Mouse (Mus musculus): ENCODE data around the gene Plxna2. TPM values are rescaled to one million over a fixed set of nuclear protein-coding genes. Genes with fewer than 3 reads are reported as not detected.
A peak's percentile ranks its signal among the peaks of the same experiment; 100 is the strongest.

Plxna2 gene
- polyA plus RNA-seq, 1 experiment from 2014 or later: 19.0 TPM

DNA sequence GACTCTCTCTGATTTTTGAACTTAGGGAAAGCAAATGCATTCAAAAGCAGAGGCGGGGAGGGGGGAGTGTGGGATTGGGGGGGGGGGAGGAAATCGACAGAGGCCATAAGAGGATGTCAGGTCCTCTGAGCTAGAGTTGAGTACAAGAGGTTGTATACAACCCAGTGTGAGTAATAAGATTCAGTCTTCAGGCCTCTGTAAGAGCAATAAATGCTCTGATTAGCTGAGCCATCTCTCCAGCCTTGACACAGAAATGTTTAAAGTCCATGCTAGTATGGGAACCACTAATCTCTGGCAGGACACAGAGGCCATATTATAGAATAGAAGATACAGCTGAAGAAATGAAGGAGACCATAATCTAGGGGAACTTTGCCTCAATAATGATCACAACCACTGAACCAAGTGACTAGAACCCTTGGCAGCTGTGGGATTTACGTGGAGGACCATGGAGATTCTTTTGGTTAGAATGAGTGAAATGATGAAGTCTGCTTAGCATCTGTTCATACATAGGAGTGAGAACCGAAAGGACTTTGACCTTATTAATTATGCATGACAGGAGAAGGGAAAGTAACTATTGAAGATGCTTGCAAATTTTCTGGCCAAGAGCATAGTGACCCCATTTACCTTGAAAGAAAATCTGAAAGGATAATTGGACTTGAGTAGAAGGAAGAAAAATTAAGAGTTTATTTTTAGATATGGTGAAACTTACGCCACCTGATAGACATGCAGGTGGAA is 158.7 kb downstream of the Plxna2 start:
- H3K9ac ChIP-seq (ENCODE audit: low read length): no peak overlapping the region
- no peaks in the 10 kb centered on the region for H3K36me3 ChIP-seq (ENCODE audit: control insufficient read depth, insufficient read depth, low read length)
- no peaks in the 10 kb centered on the region for H3K9me3 ChIP-seq (ENCODE audit: control insufficient read depth, low read length)
- no peak overlapping the region for H3K4me2 ChIP-seq (ENCODE audit: low read depth, low read length, severe bottlenecking)
- DNase-seq (ENCODE audit: low spot score) (no peak), ATAC-seq (replicated peaks; ENCODE audit: low FRiP score) (no peak)
- no peaks in the 10 kb centered on the region for H3K4me1 ChIP-seq (replicated peaks; ENCODE audit: control insufficient read depth, insufficient read depth, low read length)
- no peaks in the 10 kb centered on the region for H3K27me3 ChIP-seq (ENCODE audit: control insufficient read depth, insufficient read depth, low read length)
- H3K4me3 ChIP-seq (ENCODE audit: low read depth, low read length): no peak overlapping the region
- H3K27ac ChIP-seq (ENCODE audit: low read depth, low read length): no peak overlapping the region
- 76% methylated on average over 5 of the region's 5 CpGs for WGBS

DNA sequence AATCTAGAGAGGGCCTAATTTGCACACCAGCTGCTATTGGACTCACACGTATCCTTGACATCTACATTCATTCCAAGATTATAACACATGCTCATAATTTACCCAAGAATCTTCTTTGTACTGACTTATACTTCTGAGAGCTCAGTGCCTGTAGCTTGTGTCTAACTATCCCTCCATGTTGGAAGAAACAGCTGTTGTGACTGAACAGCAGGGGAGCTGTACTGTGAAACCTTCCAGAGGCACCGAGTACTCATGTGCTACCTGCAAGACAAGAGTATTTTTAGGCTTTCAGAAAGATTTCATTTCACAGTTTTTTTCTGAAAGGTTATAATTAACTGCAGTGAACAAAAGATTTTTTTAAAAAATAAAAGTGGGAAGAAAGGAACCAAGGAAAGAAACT is 159.6 kb downstream of the Plxna2 start:
- Histone ChIP-seq H3K9ac (ENCODE audit: low read length) (no peak overlapping the region), H3K4me1 (replicated peaks; ENCODE audit: control insufficient read depth, insufficient read depth, low read length) (no peaks in the 10 kb centered on the region), H3K4me2 (ENCODE audit: low read depth, low read length, severe bottlenecking) (no peak overlapping the region), H3K36me3 (ENCODE audit: control insufficient read depth, insufficient read depth, low read length) (no peaks in the 10 kb centered on the region), H3K27ac (ENCODE audit: low read depth, low read length) (no peak overlapping the region), H3K9me3 (ENCODE audit: control insufficient read depth, low read length) (no peaks in the 10 kb centered on the region), H3K27me3 (ENCODE audit: control insufficient read depth, insufficient read depth, low read length) (no peaks in the 10 kb centered on the region), H3K4me3 (ENCODE audit: low read depth, low read length) (no peak overlapping the region)
- DNase-seq (ENCODE audit: low spot score): no peak
- 87% methylated on average over 2 of the region's 2 CpGs for WGBS
- no peak for ATAC-seq (replicated peaks; ENCODE audit: low FRiP score)

- no peak overlapping the region for H3K4me3 ChIP-seq (ENCODE audit: low read depth, low read length)
- H3K4me1 ChIP-seq (replicated peaks; ENCODE audit: control insufficient read depth, insufficient read depth, low read length): no peaks in the 10 kb centered on the region
- no peaks in the 10 kb centered on the region for H3K27me3 ChIP-seq (ENCODE audit: control insufficient read depth, insufficient read depth, low read length)
- no peak overlapping the region for H3K9ac ChIP-seq (ENCODE audit: low read length)
- no peak overlapping the region for H3K27ac ChIP-seq (ENCODE audit: low read depth, low read length)
- no peak for DNase-seq (ENCODE audit: low spot score)
- H3K9me3 ChIP-seq (ENCODE audit: control insufficient read depth, low read length): no peaks in the 10 kb centered on the region
- 90% methylated on average over 3 of the region's 3 CpGs for WGBS
- no peak overlapping the region for H3K4me2 ChIP-seq (ENCODE audit: low read depth, low read length, severe bottlenecking)
- no peak for ATAC-seq (replicated peaks; ENCODE audit: low FRiP score)
- no peaks in the 10 kb centered on the region for H3K36me3 ChIP-seq (ENCODE audit: control insufficient read depth, insufficient read depth, low read length)
Measured at GRCm38 (mm10) chr1:194780392-194780791, 162.4 kb downstream of the Plxna2 start.

GRCm38 (mm10) chr1:194780794-194781390 is 162.9 kb downstream of the Plxna2 start:
- Histone ChIP-seq H3K27me3 (ENCODE audit: control insufficient read depth, insufficient read depth, low read length) (no peaks in the 10 kb centered on the region), H3K4me3 (ENCODE audit: low read depth, low read length) (no peak overlapping the region), H3K4me2 (ENCODE audit: low read depth, low read length, severe bottlenecking) (no peak overlapping the region), H3K27ac (ENCODE audit: low read depth, low read length) (no peak overlapping the region), H3K9ac (ENCODE audit: low read length) (no peak overlapping the region), H3K4me1 (replicated peaks; ENCODE audit: control insufficient read depth, insufficient read depth, low read length) (no peaks in the 10 kb centered on the region), H3K36me3 (ENCODE audit: control insufficient read depth, insufficient read depth, low read length) (no peaks in the 10 kb centered on the region), H3K9me3 (ENCODE audit: control insufficient read depth, low read length) (no peaks in the 10 kb centered on the region)
- ATAC-seq (replicated peaks; ENCODE audit: low FRiP score): no peak
- WGBS: 67% methylated on average over 5 of the region's 5 CpGs
- no peak for DNase-seq (ENCODE audit: low spot score)

GRCm38 (mm10) chr1:194781556-194781955 is 163.5 kb downstream of the Plxna2 start:
- Histone ChIP-seq H3K36me3 (ENCODE audit: control insufficient read depth, insufficient read depth, low read length) (no peaks in the 10 kb centered on the region), H3K9me3 (ENCODE audit: control insufficient read depth, low read length) (no peaks in the 10 kb centered on the region), H3K4me3 (ENCODE audit: low read depth, low read length) (no peak overlapping the region), H3K27me3 (ENCODE audit: control insufficient read depth, insufficient read depth, low read length) (no peaks in the 10 kb centered on the region), H3K4me2 (ENCODE audit: low read depth, low read length, severe bottlenecking) (no peak overlapping the region), H3K9ac (ENCODE audit: low read length) (no peak overlapping the region), H3K27ac (ENCODE audit: low read depth, low read length) (no peak overlapping the region), H3K4me1 (replicated peaks; ENCODE audit: control insufficient read depth, insufficient read depth, low read length) (no peaks in the 10 kb centered on the region)
- 93% methylated on average over 1 of the region's 1 CpGs for WGBS
- ATAC-seq (replicated peaks; ENCODE audit: low FRiP score) (no peak), DNase-seq (ENCODE audit: low spot score) (no peak)

DNA sequence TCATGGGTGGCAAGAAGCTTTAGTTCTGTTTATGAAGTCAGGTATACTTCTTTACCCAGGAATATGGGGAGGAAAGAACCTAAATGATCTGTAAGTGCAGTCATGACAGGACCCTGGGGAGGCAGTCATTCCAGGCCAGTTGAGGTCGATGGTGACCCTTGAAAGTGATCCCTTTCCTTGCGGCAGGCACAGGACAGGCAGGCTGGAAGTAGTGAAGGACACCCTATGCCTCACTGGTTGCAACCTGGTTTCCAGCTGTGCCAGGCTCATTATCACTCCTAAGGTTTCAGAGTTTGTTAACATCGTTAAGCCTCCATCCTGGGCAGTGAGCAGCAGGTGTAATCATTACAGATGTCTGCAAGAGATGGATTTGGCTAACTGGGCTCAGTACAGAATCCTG is 164.3 kb downstream of the Plxna2 start:
- no peak overlapping the region for H3K4me2 ChIP-seq (ENCODE audit: low read depth, low read length, severe bottlenecking)
- WGBS: 37% methylated on average over 3 of the region's 3 CpGs
- no peak overlapping the region for H3K9ac ChIP-seq (ENCODE audit: low read length)
- ATAC-seq (replicated peaks; ENCODE audit: low FRiP score) (no peak), DNase-seq (ENCODE audit: low spot score) (no peak)
- no peaks in the 10 kb centered on the region for H3K9me3 ChIP-seq (ENCODE audit: control insufficient read depth, low read length)
- H3K36me3 ChIP-seq (ENCODE audit: control insufficient read depth, insufficient read depth, low read length): no peaks in the 10 kb centered on the region
- H3K4me1 ChIP-seq (replicated peaks; ENCODE audit: control insufficient read depth, insufficient read depth, low read length): no peaks in the 10 kb centered on the region
- no peak overlapping the region for H3K27ac ChIP-seq (ENCODE audit: low read depth, low read length)
- H3K27me3 ChIP-seq (ENCODE audit: control insufficient read depth, insufficient read depth, low read length): no peaks in the 10 kb centered on the region
- H3K4me3 ChIP-seq (ENCODE audit: low read depth, low read length): no peak overlapping the region

DNA sequence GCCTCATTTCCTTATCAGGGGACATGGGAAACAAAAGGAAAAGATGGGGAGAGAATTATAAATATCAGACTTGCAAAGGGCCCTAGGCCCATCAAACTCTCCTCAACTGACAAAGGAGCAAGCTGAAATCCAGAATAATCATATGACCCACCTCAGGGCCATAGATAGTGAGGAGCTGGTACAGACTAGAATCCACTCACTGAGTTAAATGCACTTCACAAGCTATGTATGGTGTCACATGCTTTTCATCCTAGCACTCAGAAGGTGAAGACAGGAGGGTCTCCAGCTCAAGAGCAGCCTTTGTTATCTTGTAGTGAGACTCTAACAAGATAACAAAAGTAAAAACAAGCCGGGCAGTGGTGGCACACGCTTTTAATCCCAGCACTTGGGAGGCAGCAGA is 169.6 kb downstream of the Plxna2 start:
- WGBS: 86% methylated on average over 2 of the region's 2 CpGs

DNA sequence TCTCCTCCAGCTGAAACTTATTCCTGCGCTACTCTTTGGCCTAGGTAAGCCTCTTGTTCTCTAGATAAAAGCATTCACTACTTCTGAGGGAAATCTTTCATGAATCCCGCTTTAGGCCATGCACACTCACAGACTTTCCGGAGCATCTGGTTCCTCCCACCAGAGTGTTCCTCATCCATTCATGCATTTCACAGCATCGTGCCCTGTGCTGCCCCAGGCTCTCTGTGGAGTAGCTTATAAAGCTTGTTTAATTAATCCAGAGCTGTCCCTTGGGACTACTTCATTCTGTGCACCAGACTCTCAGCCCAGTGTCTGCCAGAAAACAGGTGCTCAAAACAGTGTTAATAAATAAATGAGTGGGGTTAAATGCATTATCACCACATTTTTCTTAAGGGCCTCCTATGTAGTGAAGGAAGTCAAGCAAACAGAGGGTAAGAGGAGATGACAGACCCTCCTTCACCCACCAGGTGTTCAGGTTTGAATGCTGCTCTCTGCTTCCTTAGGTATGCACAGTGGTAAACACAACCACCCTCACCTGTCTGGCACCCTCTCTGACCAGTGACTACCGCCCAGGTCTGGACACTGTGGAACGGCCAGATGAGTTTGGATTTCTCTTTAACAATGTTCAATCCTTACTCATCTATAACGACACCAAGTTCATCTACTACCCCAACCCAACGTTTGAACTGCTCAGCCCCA is 175.4 kb downstream of the Plxna2 start:
- WGBS: 78% methylated on average over 8 of the region's 8 CpGs
- Histone ChIP-seq H3K4me2 (ENCODE audit: low read depth, low read length, severe bottlenecking) (no peak overlapping the region), H3K36me3 (ENCODE audit: control insufficient read depth, insufficient read depth, low read length) (no peaks in the 10 kb centered on the region; the same call in 1 of the 2 replicates), H3K9ac (ENCODE audit: low read length) (no peak overlapping the region), H3K27me3 (ENCODE audit: control insufficient read depth, insufficient read depth, low read length) (no peaks in the 10 kb centered on the region), H3K4me3 (ENCODE audit: low read depth, low read length) (no peak overlapping the region), H3K4me1 (replicated peaks; ENCODE audit: control insufficient read depth, insufficient read depth, low read length) (no peaks in the 10 kb centered on the region), H3K9me3 (ENCODE audit: control insufficient read depth, low read length) (no peaks in the 10 kb centered on the region), H3K27ac (ENCODE audit: low read depth, low read length) (no peak overlapping the region)
- no peak for DNase-seq (ENCODE audit: low spot score)
- peak; percentile 33; the same call in 1 of the 2 replicates for ATAC-seq (replicated peaks; ENCODE audit: low FRiP score)

More for the DNA sequence above, 169.6 kb downstream of the Plxna2 start:
- ATAC-seq (replicated peaks; ENCODE audit: low FRiP score) (no peak), DNase-seq (ENCODE audit: low spot score) (no peak)
- no peak overlapping the region for H3K9ac ChIP-seq (ENCODE audit: low read length)
- H3K27ac ChIP-seq (ENCODE audit: low read depth, low read length): no peak overlapping the region
- H3K9me3 ChIP-seq (ENCODE audit: control insufficient read depth, low read length): no peaks in the 10 kb centered on the region
- H3K36me3 ChIP-seq (ENCODE audit: control insufficient read depth, insufficient read depth, low read length): no peaks in the 10 kb centered on the region; the same call in 1 of the 2 replicates
- H3K27me3 ChIP-seq (ENCODE audit: control insufficient read depth, insufficient read depth, low read length): no peaks in the 10 kb centered on the region
- H3K4me3 ChIP-seq (ENCODE audit: low read depth, low read length): no peak overlapping the region
- H3K4me1 ChIP-seq (replicated peaks; ENCODE audit: control insufficient read depth, insufficient read depth, low read length): no peaks in the 10 kb centered on the region
- no peak overlapping the region for H3K4me2 ChIP-seq (ENCODE audit: low read depth, low read length, severe bottlenecking)
